Mouse (Mus musculus) liver, adult 2 months (tissue): Measurements from ENCODE around the gene Lrrc34.

Source experiments
- CTCF ChIP-seq: fragments of 200-500 bp; IDR thresholded peaks from 2 replicates; pipeline ENCODE4 v1.5.1; 2011; ENCODE audit warnings: low read depth, low read length, control low read depth
- POLR2A ChIP-seq: fragments of 200-500 bp; IDR thresholded peaks from 2 replicates; pipeline ENCODE4 v1.6.1; 2011; ENCODE audit warnings: low read length, control low read depth; ENCODE audit not compliant: insufficient read depth; ENCODE audit errors: extremely low read depth

DNA sequence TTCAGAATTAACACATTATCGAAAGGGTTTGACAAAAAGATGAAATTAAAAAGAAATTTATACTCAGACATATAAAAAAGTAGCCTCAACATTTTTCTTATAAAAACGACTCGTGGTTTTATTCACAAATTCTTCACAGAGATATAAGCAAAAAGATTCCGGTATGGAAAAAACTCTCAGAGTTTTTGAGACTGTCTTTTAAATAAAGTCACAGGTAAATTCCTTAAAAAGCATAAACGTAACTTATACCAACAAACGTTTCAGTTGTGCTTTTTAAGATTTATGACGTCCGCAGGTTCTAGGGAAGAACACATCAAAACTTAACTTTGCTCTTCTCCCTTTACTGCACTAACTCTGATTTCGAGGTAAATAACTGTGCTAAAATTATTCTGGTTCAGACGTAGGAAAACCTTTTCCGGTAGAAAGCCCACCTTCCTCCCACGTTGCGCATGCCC, 46.0 kb downstream of the Lrrc34 start:
- TF ChIP-seq CTCF: no peak
- TF ChIP-seq POLR2A: no peak
